Mouse (Mus musculus): Measurements from ENCODE around the gene Aqr. TPM values are rescaled to one million over a fixed set of nuclear protein-coding genes. Genes with fewer than 3 reads are reported as not detected.

The Aqr gene
- 54.9 TPM for polyA plus RNA-seq (2015; fragmentation: Illumina TruSeq; extraction: RNeasy Lipid Tissue Mini Kit (QIAGEN cat#74804); ENCODE audit: insufficient read depth, low replicate concordance)

GRCm38 (mm10) chr2:114186924-114187323 is at the start of gene Aqr:
Aqr (minus strand) TSS chr2:114187024.

GRCm38 (mm10) chr2:114200932-114201559 is 14.2 kb upstream of the Aqr start, which contains the start of gene Zfp770:
Zfp770 (minus strand) TSS chr2:114201469.

GRCm38 (mm10) chr2:114052696-114053598 is 133.9 kb downstream of the Aqr start, which contains the start of gene Actc1:
Actc1 (minus strand) TSS chr2:114053548.

Other genes with a start within 250 kb of the Aqr start
- not detected for gene Gjd2, start 173.4 kb downstream of the Aqr start, polyA plus RNA-seq (2015; fragmentation: Illumina TruSeq; extraction: RNeasy Lipid Tissue Mini Kit (QIAGEN cat#74804); ENCODE audit: insufficient read depth, low replicate concordance)
- not detected for gene Actc1, start 133.5 kb downstream of the Aqr start, polyA plus RNA-seq (2015; fragmentation: Illumina TruSeq; extraction: RNeasy Lipid Tissue Mini Kit (QIAGEN cat#74804); ENCODE audit: insufficient read depth, low replicate concordance)
- gene Zfp770, start 14.4 kb upstream of the Aqr start, polyA plus RNA-seq (2015; fragmentation: Illumina TruSeq; extraction: RNeasy Lipid Tissue Mini Kit (QIAGEN cat#74804); ENCODE audit: insufficient read depth, low replicate concordance) = 17.9 TPM